Mouse (Mus musculus): ENCODE results near the gene Nme3. TPM values are rescaled to one million over a fixed set of nuclear protein-coding genes. Genes with fewer than 3 reads are reported as not detected.
"Not testable (repeated sequence)": the region's sequence is repeated elsewhere in the genome, so short reads cannot be mapped to it uniquely, and the experiment has no call there.

Gene Nme3
- polyA plus RNA-seq, 1 experiment from 2014 or later, result 86.0 TPM

- H3K36me3 ChIP-seq, result peaks cover 98% of the 10 kb centered on the region
- H3K27ac ChIP-seq (replicated peaks), result no peak overlapping the region
- H3K9ac ChIP-seq, result no peak overlapping the region
- no peaks in the 10 kb centered on the region for H3K27me3 ChIP-seq
- ATAC-seq (ENCODE audit: low read depth), result no peak
- H3K4me1 ChIP-seq (replicated peaks), result no peaks in the 10 kb centered on the region
- no peak overlapping the region for H3K4me2 ChIP-seq
- no peak overlapping the region for H3K4me3 ChIP-seq
- no peaks in the 10 kb centered on the region for H3K9me3 ChIP-seq
Measured at GRCm38 (mm10) chr17:24913984-24914383, 17.7 kb downstream of the Nme3 start.

DNA sequence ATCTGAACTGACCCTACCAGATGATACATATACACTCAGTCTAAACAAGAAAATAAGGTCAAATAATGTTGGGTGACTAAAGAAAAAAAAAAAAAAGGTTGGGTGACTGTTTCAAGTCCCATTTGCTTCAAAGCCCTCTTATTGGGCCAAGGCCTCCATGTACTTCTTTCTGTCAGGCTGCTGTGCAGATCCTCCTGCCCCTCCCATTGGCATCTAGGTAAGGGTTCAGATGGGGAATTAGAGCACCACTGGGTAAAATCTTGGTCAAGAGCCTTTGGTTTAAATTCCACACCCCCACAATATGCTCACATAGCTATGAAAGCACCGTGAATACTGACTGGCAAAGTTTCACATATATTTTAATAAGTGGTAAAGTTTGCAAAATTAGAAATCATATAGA, 26.9 kb downstream of the Nme3 start:
- peaks cover 96% of the 10 kb centered on the region for H3K36me3 ChIP-seq
- H3K27ac ChIP-seq (replicated peaks), result no peak overlapping the region
- 94% methylated on average over 1 of the region's 1 CpGs for WGBS
- ATAC-seq (ENCODE audit: low read depth), result no peak
- H3K9me3 ChIP-seq, result no peaks in the 10 kb centered on the region
- no peak overlapping the region for H3K9ac ChIP-seq
- H3K4me1 ChIP-seq (replicated peaks), result no peaks in the 10 kb centered on the region
- H3K27me3 ChIP-seq, result no peaks in the 10 kb centered on the region
- no peak overlapping the region for H3K4me3 ChIP-seq
- H3K4me2 ChIP-seq, result no peak overlapping the region

- Histone ChIP-seq H3K27me3 (no peaks in the 10 kb centered on the region), H3K4me3 (no peak overlapping the region), H3K36me3 (peaks cover 54% of the 10 kb centered on the region), H3K4me1 (replicated peaks) (peaks cover 17% of the 10 kb centered on the region), H3K4me2 (no peak overlapping the region), H3K9ac (no peak overlapping the region), H3K9me3 (no peaks in the 10 kb centered on the region), H3K27ac (replicated peaks) (no peak overlapping the region)
- no peak for ATAC-seq (ENCODE audit: low read depth)
- 94% methylated on average over 1 of the region's 1 CpGs for WGBS
Measured at GRCm38 (mm10) chr17:24929506-24929905, 33.2 kb downstream of the Nme3 start.

- H3K4me2 ChIP-seq, result no peak overlapping the region
- peaks cover 25% of the 10 kb centered on the region for H3K36me3 ChIP-seq
- no peak for ATAC-seq (ENCODE audit: low read depth)
- peaks cover 34% of the 10 kb centered on the region for H3K4me1 ChIP-seq (replicated peaks)
- no peak overlapping the region for H3K4me3 ChIP-seq
- no peak overlapping the region for H3K9ac ChIP-seq
- 97% methylated on average over 4 of the region's 4 CpGs for WGBS
- no peaks in the 10 kb centered on the region for H3K27me3 ChIP-seq
- H3K9me3 ChIP-seq, result no peaks in the 10 kb centered on the region
- no peak overlapping the region for H3K27ac ChIP-seq (replicated peaks)
Measured at GRCm38 (mm10) chr17:24932431-24932830, 36.1 kb downstream of the Nme3 start.

DNA sequence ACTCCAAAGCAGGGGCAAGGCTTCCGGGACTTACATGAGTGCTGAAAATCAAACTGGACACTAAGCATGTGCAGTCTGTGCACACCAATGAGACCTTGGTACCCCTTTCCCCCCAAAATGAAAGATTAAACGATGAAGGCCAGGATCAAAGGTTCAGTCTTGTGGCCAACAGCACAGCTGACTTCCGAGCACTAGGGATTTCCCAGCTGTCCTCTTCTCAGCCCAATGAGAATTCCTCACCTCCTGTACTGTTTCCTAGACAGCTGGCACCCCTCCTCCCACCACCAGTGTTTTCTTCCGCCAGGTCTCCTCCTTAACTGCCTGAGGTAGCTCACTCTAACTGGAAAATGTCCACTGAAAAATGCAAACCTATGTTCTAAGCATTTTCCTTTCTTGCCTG, 36.9 kb downstream of the Nme3 start:
- H3K4me3 ChIP-seq, result no peak overlapping the region
- H3K27ac ChIP-seq (replicated peaks), result no peak overlapping the region
- peaks cover 20% of the 10 kb centered on the region for H3K36me3 ChIP-seq
- peak overlapping the region; percentile 48; the same call in 1 of the 2 replicates for H3K9ac ChIP-seq
- peaks cover 34% of the 10 kb centered on the region for H3K4me1 ChIP-seq (replicated peaks)
- 75% methylated on average over 4 of the region's 4 CpGs for WGBS
- H3K9me3 ChIP-seq, result no peaks in the 10 kb centered on the region
- ATAC-seq (ENCODE audit: low read depth), result no peak
- H3K4me2 ChIP-seq, result no peak overlapping the region
- H3K27me3 ChIP-seq, result no peaks in the 10 kb centered on the region

DNA sequence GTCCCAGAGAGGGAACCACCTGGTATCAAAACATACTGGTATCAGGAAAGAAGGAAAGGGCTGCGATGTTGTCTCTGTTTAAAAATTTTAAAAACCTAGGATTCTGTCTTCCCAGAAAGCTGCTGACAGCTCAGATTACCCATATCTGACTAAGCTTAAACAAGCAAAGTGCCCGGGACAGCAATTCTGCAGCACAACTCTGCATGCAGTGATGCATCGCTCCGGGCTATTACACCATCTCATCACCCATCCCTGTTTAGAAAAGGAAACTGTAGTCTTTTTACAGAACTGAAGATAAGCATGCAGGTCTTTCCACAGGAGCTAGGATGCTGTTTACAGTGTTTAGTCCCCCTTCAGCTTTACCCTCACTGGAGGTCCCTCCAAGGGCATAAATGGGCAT, 38.6 kb downstream of the Nme3 start:
- H3K36me3 ChIP-seq, result peaks cover 20% of the 10 kb centered on the region

GRCm38 (mm10) chr17:24935666-24936065, 39.4 kb downstream of the Nme3 start:
- Histone ChIP-seq H3K9me3 (no peaks in the 10 kb centered on the region), H3K27ac (replicated peaks) (no peak overlapping the region; the same call in 1 of the 2 replicates), H3K4me2 (peak overlapping the region; percentile 93), H3K4me3 (peak overlapping the region; percentile 80), H3K4me1 (replicated peaks) (peaks cover 34% of the 10 kb centered on the region), H3K27me3 (no peaks in the 10 kb centered on the region), H3K9ac (peak overlapping the region; percentile 98), H3K36me3 (peaks cover 20% of the 10 kb centered on the region)
- no peak for ATAC-seq (ENCODE audit: low read depth)

More for the DNA sequence above, 38.6 kb downstream of the Nme3 start:
- H3K4me1 ChIP-seq (replicated peaks), result peaks cover 34% of the 10 kb centered on the region
- 89% methylated on average over 4 of the region's 4 CpGs for WGBS
- no peaks in the 10 kb centered on the region for H3K27me3 ChIP-seq
- peak overlapping the region; percentile 93 for H3K4me2 ChIP-seq
- ATAC-seq (ENCODE audit: low read depth), result no peak
- no peak overlapping the region for H3K27ac ChIP-seq (replicated peaks)
- H3K4me3 ChIP-seq, result peak overlapping the region; percentile 80
- H3K9me3 ChIP-seq, result no peaks in the 10 kb centered on the region
- peak overlapping the region; percentile 98 for H3K9ac ChIP-seq

DNA sequence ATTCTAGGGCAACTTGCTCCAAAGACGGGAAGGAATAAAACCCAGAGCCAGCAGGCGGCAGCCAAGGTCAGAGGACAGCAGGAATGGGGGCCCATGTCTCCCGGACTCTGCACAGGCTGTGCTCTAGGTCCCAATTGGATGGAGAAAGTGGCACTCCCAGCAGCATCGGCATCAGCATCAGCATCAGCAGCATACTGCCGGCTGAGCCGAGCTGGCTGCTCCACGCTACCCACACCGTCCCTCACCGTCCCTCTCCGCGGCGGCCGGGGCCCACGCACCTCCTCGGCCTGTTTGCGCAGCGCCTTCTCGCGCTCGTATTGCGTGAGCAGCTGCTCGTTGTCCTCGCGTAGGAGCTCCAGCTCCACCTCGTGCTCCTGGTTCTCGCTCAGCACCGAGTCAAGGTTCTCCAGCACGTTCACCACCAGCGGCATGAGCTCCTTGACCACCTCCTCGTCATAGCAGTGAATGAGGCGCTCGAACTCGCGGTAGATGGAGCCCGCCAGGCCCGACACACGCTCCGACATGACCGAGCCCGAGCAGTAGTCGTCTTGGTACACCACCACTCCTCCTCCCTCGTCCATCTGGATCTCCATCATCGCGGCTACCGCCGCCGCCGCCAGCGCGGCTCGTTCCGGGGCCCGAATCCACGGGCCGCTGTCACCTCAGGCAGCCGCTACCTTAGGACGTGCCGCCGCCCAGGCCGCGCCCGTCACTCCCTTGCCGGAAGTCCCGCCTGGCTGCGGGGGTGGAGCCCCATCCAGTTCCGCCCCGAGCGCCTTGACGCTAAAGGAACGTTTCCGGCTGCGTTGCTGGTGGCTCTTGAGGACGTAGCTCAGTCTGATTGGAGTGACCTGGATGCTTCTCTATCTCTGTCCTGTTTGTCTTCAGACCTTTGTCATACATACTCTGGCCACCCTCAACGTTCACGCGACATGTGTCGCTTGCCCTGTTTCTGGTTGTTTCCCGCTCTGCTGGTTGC, 40.2 kb downstream of the Nme3 start, which contains the start of gene Mapk8ip3:
Mapk8ip3 (minus strand) TSS at position 719 of the 979 bp plus-strand sequence.
- Histone ChIP-seq H3K36me3 (peaks cover 18% of the 10 kb centered on the region), H3K4me2 (peak within 1 kb of the TSS; percentile 93), H3K27me3 (no peaks in the 10 kb centered on the region), H3K27ac (replicated peaks) (peak within 1 kb of the TSS; percentile 84), H3K9ac (peak within 1 kb of the TSS; percentile 98), H3K4me1 (replicated peaks) (peaks cover 34% of the 10 kb centered on the region), H3K9me3 (no peaks in the 10 kb centered on the region), H3K4me3 (peak within 1 kb of the TSS; percentile 80)
- WGBS, result under 1% methylated on average over 78 of the region's 78 CpGs
- ATAC-seq (ENCODE audit: low read depth), result peak; percentile 99

DNA sequence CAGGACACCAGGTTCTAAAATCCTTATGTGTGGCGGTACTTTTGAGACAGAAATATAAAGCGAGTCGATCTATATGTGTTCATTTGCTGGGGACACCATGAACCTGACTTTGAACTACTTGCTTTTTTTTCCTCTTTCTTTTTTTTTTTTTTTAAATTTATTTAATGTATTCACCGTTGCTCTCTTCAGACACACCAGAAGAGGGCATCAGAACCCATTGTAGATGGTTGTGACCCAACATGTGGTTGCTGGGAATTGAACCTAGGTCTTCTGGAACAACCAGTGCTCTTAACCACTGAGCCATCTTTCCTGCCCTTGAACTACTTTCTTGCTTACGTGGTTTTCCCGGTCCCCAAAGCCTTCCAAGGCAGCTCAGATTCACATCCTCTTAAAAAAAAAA, 41.0 kb downstream of the Nme3 start:
- no peak for ATAC-seq (ENCODE audit: low read depth)
- peak overlapping the region; percentile 84 for H3K27ac ChIP-seq (replicated peaks)
- peak overlapping the region; percentile 93 for H3K4me2 ChIP-seq
- peaks cover 11% of the 10 kb centered on the region; the same call in 1 of the 2 replicates for H3K36me3 ChIP-seq
- peak overlapping the region; percentile 80 for H3K4me3 ChIP-seq
- H3K9me3 ChIP-seq, result no peaks in the 10 kb centered on the region
- no peaks in the 10 kb centered on the region for H3K27me3 ChIP-seq
- H3K4me1 ChIP-seq (replicated peaks), result peaks cover 34% of the 10 kb centered on the region
- peak overlapping the region; percentile 98 for H3K9ac ChIP-seq
- 49% methylated on average over 6 of the region's 6 CpGs for WGBS

DNA sequence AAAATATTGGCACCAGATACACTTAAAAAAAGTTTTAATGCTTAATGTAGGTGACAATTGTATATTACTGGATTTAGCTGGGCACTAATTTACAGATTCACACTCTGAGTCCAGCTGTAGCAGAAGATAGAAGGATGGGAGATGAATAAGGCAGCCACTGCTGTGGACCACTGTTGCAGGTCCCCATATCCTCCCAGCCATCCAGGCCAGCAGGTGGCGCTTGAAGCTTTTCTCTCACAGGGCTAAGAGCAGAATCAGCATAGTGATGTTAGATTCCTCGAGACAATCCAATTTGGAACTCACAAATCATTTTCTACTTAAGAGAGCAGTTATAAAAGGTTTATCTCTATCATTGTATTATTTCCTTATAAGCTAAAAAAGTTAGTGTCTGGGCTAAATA, 46.2 kb downstream of the Nme3 start:
- WGBS, result 9% methylated on average over 2 of the region's 2 CpGs
- H3K27ac ChIP-seq (replicated peaks); H3K27me3 ChIP-seq; H3K4me1 ChIP-seq (replicated peaks); H3K9ac ChIP-seq; H3K4me3 ChIP-seq; H3K9me3 ChIP-seq; H3K4me2 ChIP-seq: not testable (repeated sequence)
- peaks cover 47% of the 10 kb centered on the region for H3K36me3 ChIP-seq
- peak; percentile 72; the same call in 1 of the 2 replicates for ATAC-seq (ENCODE audit: low read depth)

DNA sequence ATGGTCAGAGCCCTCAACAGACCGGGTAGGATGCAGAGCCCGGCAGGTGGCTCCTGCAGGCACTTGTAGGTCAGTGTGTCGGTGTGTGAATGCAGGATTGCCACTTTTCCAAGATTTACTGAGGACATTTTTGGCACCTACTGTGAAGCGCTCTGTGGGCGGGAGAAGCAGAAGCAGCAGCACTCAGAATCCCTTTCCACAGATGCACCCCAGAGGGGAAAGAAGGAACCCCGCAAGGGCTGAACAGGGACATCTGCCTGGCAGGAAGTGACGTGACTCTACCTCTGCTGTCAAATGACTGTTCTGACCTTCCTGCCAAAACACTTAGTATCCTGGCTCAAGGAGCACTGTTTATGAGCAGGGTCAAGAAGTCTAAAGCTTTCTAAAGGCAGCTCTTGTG, 46.7 kb downstream of the Nme3 start:
- Histone ChIP-seq H3K4me3 (no peak overlapping the region), H3K4me1 (replicated peaks) (no peaks in the 10 kb centered on the region), H3K4me2 (no peak overlapping the region), H3K27ac (replicated peaks) (no peak overlapping the region), H3K27me3 (no peaks in the 10 kb centered on the region), H3K36me3 (peaks cover 53% of the 10 kb centered on the region), H3K9ac (no peak overlapping the region), H3K9me3 (no peaks in the 10 kb centered on the region)
- WGBS, result 82% methylated on average over 7 of the region's 7 CpGs
- ATAC-seq (ENCODE audit: low read depth), result no peak

GRCm38 (mm10) chr17:24943589-24943988, 47.3 kb downstream of the Nme3 start:
- not testable (repeated sequence) for ATAC-seq (ENCODE audit: low read depth); H3K4me1 ChIP-seq (replicated peaks); H3K27me3 ChIP-seq; H3K9ac ChIP-seq; H3K4me2 ChIP-seq; H3K27ac ChIP-seq (replicated peaks); H3K9me3 ChIP-seq; H3K4me3 ChIP-seq
- peaks cover 58% of the 10 kb centered on the region for H3K36me3 ChIP-seq
- 95% methylated on average over 1 of the region's 1 CpGs for WGBS

Measured in neural tube, embryonic 13.5 days (tissue).